ENCODE assay signal across 8 mouse cellular contexts in the genomic region with DNA sequence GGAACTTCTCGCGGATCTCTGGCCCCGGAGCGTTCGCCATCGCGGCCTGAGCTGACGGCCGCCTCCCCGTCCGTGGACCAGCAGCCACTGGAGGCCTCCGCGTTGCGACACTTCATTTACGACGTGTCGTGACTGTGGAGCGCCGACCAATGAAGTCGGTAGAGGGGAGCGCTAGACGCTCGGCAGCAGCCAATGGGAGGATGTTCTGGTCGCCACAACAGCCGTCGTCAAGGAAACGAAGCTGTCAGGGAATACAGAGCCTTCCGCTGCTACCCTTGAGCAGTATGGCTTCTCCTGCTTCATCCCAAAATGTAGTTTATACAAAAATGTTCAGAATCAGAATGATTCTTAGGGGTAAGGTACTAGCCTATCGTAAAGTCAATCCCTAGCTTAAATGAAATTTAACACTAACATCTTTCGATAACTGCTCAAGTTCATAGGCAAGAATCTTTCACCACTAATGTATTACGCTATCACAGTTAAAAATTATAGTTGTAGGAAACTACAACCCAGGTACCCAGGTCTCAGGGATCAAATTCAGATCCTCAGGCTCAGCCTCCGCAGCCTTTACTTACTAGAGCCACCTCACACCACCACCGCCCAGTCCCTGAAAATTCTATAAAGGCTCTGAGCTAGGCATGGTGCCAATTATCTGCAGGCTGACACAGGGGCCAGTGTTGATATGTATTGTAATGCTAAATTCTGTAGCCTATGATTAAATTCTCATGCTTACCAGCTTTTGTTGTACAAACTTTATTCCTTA. TPM values are rescaled to one million over a fixed set of nuclear protein-coding genes. Genes with fewer than 3 reads are reported as not detected.
A peak's percentile ranks its signal among the peaks of the same experiment; 100 is the strongest.
DNase-seq lines count a peak whose midpoint lies in the region; ATAC-seq and TF ChIP-seq lines count a peak whose summit lies in the region.

A gene (minus strand): TSS at position 120 of the 763 bp plus-strand sequence.

- 5% methylated on average over 33 of the region's 33 CpGs for WGBS in forebrain, embryonic 13.5 days
- 6% methylated on average over 33 of the region's 33 CpGs for WGBS in large intestine, adult 2 months
- 6% methylated on average over 33 of the region's 33 CpGs for WGBS in liver, postnatal 0 days (ENCODE audit: insufficient replicate concordance)
- WGBS in neural tube, embryonic 14.5 days: 5% methylated on average over 33 of the region's 33 CpGs

- no peaks in the 10 kb centered on the region for H3K4me1 ChIP-seq in ES-Bruce4 (ENCODE audit: control insufficient read depth, insufficient read depth, low read length)
- H3K4me1 ChIP-seq in forebrain, embryonic 13.5 days: peaks cover 17% of the 10 kb centered on the region
- peaks cover 10% of the 10 kb centered on the region for H3K4me1 ChIP-seq in liver, postnatal 0 days (ENCODE audit: insufficient read depth)
- H3K4me1 ChIP-seq in neural tube, embryonic 14.5 days (ENCODE audit: control insufficient read depth, insufficient read depth, low read length): peaks cover 8% of the 10 kb centered on the region; the same call in 1 of the 2 replicates

- TF ChIP-seq CTCF in ES-Bruce4 (IDR thresholded peaks at IDR 0.05; ENCODE audit: low read depth, low read length): no peak
- no peak for TF ChIP-seq CTCF in liver, postnatal 0 days (IDR thresholded peaks at IDR 0.05; ENCODE audit: low read depth)

- peaks cover 27% of the 10 kb centered on the region for H3K36me3 ChIP-seq in ES-Bruce4 (ENCODE audit: control insufficient read depth, insufficient read depth, low read length, poor library complexity, severe bottlenecking)
- H3K36me3 ChIP-seq in forebrain, embryonic 13.5 days (ENCODE audit: poor library complexity, severe bottlenecking): peaks cover 54% of the 10 kb centered on the region
- H3K36me3 ChIP-seq in liver, postnatal 0 days (replicated peaks; ENCODE audit: insufficient read depth, low read length): peaks cover 37% of the 10 kb centered on the region
- peaks cover 37% of the 10 kb centered on the region for H3K36me3 ChIP-seq in neural tube, embryonic 14.5 days (ENCODE audit: control insufficient read depth, insufficient read depth, low read length)

- peak; percentile 99 for DNase-seq in heart, postnatal 10 days
- DNase-seq in large intestine, adult 2 months (ENCODE audit: low read depth, low spot score): peak; percentile 98
- DNase-seq in liver, postnatal 0 days: peak; percentile 97
- DNase-seq in testis, postnatal 10 days (ENCODE audit: low spot score): peak; percentile 97

- peak within 1 kb of the TSS; percentile 60 for H3K9ac ChIP-seq in ES-Bruce4 (ENCODE audit: low read depth, poor library complexity, severe bottlenecking)
- H3K9ac ChIP-seq in forebrain, embryonic 13.5 days: peak within 1 kb of the TSS; percentile 90
- peak within 1 kb of the TSS; percentile 75 for H3K9ac ChIP-seq in liver, postnatal 0 days (replicated peaks)
- H3K9ac ChIP-seq in neural tube, embryonic 14.5 days (replicated peaks; ENCODE audit: low read depth, low read length): peak within 1 kb of the TSS; percentile 89

- no peaks in the 10 kb centered on the region for H3K9me3 ChIP-seq in ES-Bruce4 (replicated peaks; ENCODE audit: control insufficient read depth, insufficient read depth, low read length, poor library complexity, severe bottlenecking)
- H3K9me3 ChIP-seq in forebrain, embryonic 13.5 days (replicated peaks): no peaks in the 10 kb centered on the region
- no peaks in the 10 kb centered on the region for H3K9me3 ChIP-seq in liver, postnatal 0 days (ENCODE audit: low read length)
- no peaks in the 10 kb centered on the region for H3K9me3 ChIP-seq in neural tube, embryonic 14.5 days (ENCODE audit: control insufficient read depth, low read length)

- H3K27ac ChIP-seq in ES-Bruce4 (ENCODE audit: insufficient read depth, low read length): no peak within 1 kb of the TSS
- peak within 1 kb of the TSS; percentile 85 for H3K27ac ChIP-seq in forebrain, embryonic 13.5 days
- peak within 1 kb of the TSS; percentile 34 for H3K27ac ChIP-seq in liver, postnatal 0 days (ENCODE audit: low read depth)
- H3K27ac ChIP-seq in neural tube, embryonic 14.5 days (ENCODE audit: low read depth, low read length): peak within 1 kb of the TSS; percentile 79

- peak within 1 kb of the TSS; percentile 79 for H3K4me3 ChIP-seq in ES-Bruce4 (ENCODE audit: low read depth, low read length)
- peak within 1 kb of the TSS; percentile 88 for H3K4me3 ChIP-seq in forebrain, embryonic 13.5 days
- peak within 1 kb of the TSS; percentile 89 for H3K4me3 ChIP-seq in liver, postnatal 0 days (ENCODE audit: low read depth, low read length)
- H3K4me3 ChIP-seq in neural tube, embryonic 14.5 days (ENCODE audit: low read depth, low read length): peak within 1 kb of the TSS; percentile 89

- TF ChIP-seq POLR2A in ES-Bruce4 (IDR thresholded peaks at IDR 0.05; ENCODE audit: insufficient read depth, low read length): peak; percentile 81

- H3K4me2 ChIP-seq in forebrain, embryonic 13.5 days: peak within 1 kb of the TSS; percentile 88
- peak within 1 kb of the TSS; percentile 88 for H3K4me2 ChIP-seq in liver, postnatal 0 days (ENCODE audit: low read depth, low read length)
- peak within 1 kb of the TSS; percentile 97 for H3K4me2 ChIP-seq in neural tube, embryonic 14.5 days (ENCODE audit: low read depth, low read length)

- intact Hi-C loops in heart, postnatal 10 days (cut with DNase I): no loop called here

- ATAC-seq in cerebellum, adult (ENCODE audit: insufficient number of reproducible peaks, low FRiP score, low TSS enrichment): peak; percentile 100
- ATAC-seq in forebrain, embryonic 13.5 days: peak; percentile 100
- ATAC-seq in liver, postnatal 0 days: peak; percentile 97
- peak; percentile 100 for ATAC-seq in neural tube, embryonic 14.5 days (ENCODE audit: low read depth)

- no peaks in the 10 kb centered on the region for H3K27me3 ChIP-seq in ES-Bruce4 (ENCODE audit: control insufficient read depth, insufficient read depth, low read length, poor library complexity, severe bottlenecking)
- no peaks in the 10 kb centered on the region for H3K27me3 ChIP-seq in forebrain, embryonic 13.5 days
- no peaks in the 10 kb centered on the region for H3K27me3 ChIP-seq in liver, postnatal 0 days (ENCODE audit: insufficient read depth, low read length)
- H3K27me3 ChIP-seq in neural tube, embryonic 14.5 days (ENCODE audit: control insufficient read depth, insufficient read depth, low read length): no peaks in the 10 kb centered on the region

- no peak for TF ChIP-seq EP300 in ES-Bruce4 (IDR thresholded peaks at IDR 0.05; ENCODE audit: insufficient read depth, low read depth, low read length)
- TF ChIP-seq EP300 in liver, postnatal 0 days (IDR thresholded peaks at IDR 0.05; ENCODE audit: low read depth): no peak

RNA-seq across cellular contexts. Expression of the gene that starts here (rescaled TPM):
- polyA plus RNA-seq in ES-Bruce4 (2011; ENCODE audit: insufficient read depth, insufficient read length, low read depth, missing spikeins): 26.2 and 28.3 TPM in 2 replicates
- polyA plus RNA-seq in forebrain, embryonic 13.5 days (2015; fragmentation: Nextera tagmentation; extraction: Ambion mirVana): 52.1 and 54.5 TPM in 2 replicates
- 10 to 100 TPM; 36.0 to 36.5 TPM for total RNA-seq in heart, postnatal 10 days (2021)
- polyA plus RNA-seq in large intestine, adult 2 months (2012; rRNA removed): 8.8 and 12.1 TPM in 2 replicates
- polyA plus RNA-seq in liver, postnatal 0 days (2015; fragmentation: Nextera tagmentation; extraction: Ambion mirVana): 6.5 and 7.2 TPM in 2 replicates
- polyA plus RNA-seq in neural tube, embryonic 14.5 days (2014; fragmentation: Nextera tagmentation; extraction: Ambion mirVana): 95.7 and 99.8 TPM in 2 replicates
